Mouse (Mus musculus) B cell, adult 2 months (primary cell): ENCODE measurements around the gene Iqsec1.
A peak's percentile ranks its signal among the peaks of the same experiment; 100 is the strongest.

ENCODE experiments used
- DNase-seq, 2 experiments: peaks; one replicate each; pipeline ENCODE4 v3.0.0; 2022

The Iqsec1 gene

DNA sequence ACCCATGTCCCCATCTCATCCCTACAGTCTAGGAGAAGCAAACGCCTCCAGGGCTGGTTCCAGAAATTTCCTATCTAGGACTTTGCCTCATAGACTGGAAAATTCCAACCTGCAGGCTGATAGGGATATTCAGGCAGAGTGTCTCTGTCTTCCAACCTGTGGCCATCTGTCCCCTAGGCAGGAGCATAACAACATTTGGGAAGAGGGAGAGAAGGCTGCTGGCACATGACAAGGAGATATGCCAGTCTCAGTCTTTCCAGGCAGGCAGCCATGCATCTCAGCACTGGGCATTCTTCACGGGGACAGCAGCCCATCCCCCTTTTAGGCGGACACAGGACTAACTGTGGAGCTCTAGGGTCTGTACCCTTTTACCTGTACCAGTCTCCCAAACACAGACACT, 176.4 kb downstream of the Iqsec1 start:
- no peak for DNase-seq

DNA sequence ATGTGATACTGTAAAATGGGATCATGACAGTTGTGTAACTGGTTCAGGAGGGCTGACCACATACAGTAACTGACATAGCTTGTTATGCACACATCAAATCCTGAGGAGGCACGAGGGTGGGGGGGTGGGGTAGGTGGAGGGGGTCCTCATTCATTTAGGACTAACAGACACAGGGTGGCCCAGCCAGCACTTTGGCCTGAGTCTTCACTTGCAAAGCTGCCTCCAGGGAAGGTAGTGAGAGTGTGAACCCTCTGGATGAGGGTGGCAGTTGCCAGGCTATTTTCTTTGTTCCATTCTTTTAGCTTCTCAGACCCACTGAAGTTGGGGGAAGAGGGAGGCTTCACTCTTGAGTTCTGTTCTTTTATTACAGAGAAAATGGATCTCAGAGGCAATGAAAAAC, 177.9 kb downstream of the Iqsec1 start:
- DNase-seq: no peak

DNA sequence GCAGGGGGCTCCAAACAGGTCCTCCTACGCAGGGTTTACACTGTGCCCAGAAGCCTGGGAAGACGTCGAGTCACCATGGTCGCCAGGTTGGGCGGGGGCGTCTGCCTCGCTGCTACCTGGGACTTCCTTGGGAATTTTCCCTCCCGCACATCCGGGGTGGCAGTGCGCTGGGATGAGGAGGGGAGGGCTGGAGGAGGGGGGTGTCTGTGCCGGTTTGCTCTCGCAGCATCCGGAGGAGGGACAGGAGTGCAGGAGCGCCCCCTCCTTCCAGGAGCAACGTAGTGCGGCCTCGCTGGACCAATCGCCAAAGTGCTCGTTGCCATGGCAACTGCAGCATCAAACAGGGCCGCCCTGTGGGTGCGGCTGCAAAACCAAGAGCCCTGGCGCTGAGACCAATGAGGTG, 178.5 kb downstream of the Iqsec1 start:
- peak; percentile 79 to 81 for DNase-seq

DNA sequence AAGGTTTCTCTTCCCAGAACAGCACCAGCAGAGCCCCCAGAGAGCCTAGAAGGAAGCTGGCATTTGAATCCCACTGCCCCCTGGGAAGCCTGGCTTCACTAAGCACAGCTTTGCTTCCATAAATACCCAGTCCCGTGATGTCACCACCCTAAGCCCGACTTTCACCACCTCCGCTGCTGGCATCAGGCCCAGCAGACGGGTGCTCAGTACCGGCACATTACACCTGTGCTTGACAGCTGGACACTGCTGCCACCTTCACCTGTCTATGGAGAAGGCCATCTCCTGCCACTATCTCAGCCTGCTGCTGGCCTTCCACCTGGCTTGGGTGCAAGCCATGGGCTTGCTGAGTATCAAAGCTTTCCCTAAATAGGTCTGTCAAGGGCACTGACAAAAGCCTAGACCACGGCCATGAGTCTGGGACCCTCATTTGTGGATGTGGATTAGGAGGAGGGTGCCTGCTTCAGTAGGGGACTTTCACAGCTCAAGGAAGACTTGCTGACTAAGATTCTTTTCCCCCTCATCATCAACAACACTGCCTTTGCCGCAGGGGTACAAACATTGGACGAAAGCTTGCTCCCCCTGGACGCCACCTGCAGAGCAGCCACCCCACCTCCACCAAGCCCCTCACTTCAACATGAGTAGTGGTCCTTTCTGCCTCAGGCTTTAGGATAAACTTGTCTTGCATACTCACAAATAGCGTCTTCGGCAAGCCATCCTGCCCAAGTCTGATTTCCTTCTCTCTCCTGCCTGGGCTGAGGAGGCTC, 179.2 kb downstream of the Iqsec1 start:
- peak; percentile 8 to 9 for DNase-seq

DNA sequence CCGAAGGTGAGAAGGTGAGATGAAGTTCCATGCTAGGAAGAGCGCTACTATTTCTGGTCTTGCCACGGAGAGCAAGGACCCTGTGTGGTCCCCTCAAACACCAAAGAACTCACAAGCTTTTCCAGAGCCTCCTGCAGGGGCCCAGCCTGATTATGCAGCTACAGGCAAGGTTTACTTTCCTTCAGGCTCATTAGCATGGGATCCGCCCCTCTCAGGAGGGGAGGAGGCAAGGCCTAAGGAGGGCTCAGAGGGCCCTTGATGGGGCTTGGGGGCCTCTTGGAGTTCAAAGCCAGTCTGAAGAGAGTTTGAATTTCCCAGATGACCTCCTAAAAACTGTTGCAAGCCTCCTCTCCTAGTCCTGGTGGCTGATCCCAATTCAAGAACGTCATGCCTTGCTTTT, 179.9 kb downstream of the Iqsec1 start:
- DNase-seq: peak; percentile 50 to 54

DNA sequence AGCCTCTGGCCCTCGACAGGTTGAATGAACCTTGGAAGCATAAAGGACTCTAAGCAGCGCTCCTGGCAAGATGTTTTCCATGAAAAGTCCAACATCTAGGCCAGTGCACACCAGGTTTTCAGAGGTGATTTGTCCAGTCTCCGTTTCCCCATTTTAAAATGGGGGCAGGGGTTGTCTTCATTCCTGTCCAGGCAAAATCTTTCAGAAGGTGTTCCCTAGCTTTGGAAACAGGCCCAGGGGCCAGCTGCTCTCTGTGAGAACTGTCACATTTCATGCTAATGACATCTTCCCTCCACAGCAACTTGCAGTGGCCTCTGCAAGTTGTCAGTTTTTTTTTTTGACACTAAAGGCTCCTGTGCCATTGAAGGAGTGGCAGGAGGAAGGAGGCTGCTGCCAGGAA, 180.4 kb downstream of the Iqsec1 start:
- no peak for DNase-seq

DNA sequence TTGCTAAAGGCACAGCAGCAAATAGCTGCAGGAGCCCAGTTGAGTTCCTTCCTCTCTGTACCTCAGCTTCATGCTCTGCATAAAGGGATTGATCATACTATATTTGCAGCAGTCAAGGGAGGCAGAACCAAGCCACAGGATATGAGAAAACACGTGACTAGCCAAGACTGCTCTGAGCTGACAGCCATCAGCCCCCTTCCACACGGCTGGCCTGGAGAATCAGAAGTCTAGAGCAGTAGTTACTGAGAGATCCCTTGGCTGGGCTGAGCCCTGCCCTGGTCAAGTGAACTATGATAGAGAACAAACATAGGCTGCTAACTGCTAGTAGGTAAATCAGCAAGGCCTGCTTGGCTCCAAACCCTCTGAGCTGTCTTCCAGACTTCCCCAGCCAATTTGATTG, 180.9 kb downstream of the Iqsec1 start:
- peak; percentile 13 to 27 for DNase-seq

DNA sequence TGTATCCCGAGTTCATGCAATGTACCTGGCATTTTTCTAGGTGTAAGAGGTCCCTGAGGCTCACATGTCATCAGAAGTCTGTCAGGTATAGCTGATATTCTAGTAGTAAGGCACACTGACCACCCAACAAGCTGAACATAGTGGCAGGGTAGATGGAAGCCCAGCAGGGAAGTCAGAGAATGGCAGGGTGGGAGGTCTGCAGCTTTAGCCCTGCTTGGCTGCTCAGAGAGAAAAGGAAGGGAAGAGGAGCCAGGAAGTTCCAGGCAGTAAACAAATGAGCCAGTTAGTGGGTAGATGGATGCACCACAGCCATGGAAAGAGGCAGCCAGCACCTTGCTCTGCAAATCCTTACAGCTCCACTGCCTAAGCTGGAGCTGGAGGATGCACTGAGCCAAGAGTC, 181.7 kb downstream of the Iqsec1 start:
- no peak for DNase-seq

DNA sequence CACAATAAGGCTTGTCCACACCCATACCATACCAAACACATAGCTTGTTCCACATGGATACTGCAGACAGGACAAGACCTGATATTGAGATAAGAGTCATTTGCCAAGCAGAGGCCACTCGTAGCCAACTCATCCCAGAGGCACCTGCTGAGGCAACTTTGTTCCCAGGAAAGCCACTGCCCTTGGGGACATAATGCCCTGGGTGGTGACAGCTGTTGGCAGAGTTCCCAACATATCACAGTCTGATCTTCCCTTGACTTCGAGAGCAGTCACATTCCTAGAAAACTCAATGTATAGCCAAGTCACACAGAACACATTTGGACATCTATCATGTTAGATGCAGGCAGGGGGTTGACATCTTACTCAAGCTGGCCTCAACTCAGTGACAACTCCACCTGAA, 183.4 kb downstream of the Iqsec1 start:
- no peak for DNase-seq

DNA sequence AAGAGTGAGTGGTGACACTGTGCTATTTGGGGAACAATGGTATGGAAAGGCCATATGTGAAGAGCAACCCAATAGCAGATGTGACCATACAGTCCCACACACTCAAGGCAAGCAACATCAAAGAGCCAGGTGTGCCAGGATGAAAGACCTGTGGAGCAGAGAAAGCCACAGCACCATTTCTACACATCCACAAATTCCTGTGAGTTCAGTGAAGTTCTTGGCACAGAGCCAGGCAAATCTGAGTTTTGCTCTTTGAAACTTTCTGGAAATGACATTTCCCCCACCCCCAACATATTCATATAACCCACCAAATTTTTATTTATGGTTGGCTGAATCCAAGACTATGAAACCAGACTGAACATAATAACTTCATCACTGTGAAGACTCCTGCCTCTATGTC, 183.8 kb downstream of the Iqsec1 start:
- no peak for DNase-seq

DNA sequence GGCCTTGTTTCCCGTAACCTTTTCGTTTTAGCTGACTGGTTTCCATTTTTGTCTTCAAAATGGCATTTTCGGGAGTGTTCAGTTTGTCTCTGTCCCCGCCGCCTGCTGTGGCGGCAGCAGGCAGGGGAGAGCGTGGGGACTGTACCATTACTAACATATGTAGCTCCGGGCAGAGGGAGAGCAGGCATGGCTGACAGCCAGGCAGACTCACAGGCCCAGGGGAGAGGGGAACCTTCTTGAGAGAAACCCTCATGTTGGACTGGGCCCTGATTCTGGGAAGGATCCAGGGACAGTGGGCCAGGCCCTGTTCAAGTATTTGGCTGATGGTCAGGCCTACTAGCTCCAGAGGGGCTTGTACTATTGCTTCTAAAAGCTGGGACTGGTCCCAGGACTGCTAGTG, 185.9 kb downstream of the Iqsec1 start:
- DNase-seq: no peak

DNA sequence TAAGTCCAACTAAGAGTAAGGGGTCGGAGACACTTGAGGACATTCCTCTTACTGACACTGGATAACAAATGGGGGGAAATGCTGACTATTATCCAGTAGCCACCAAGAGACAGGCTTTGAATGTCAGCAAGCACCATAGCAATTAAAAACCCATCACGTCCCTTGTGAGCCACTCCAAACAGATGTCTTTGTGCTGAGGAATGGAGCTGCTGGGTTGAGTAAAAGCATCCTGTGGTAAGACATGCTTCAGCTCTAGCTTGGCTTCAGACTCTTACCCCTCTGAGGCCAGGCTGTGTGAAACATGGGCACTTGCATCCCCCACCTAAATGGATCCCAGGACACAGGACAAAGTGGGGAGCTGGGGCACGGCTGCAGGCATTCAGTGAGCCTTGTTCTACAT, 186.4 kb downstream of the Iqsec1 start:
- no peak for DNase-seq

DNA sequence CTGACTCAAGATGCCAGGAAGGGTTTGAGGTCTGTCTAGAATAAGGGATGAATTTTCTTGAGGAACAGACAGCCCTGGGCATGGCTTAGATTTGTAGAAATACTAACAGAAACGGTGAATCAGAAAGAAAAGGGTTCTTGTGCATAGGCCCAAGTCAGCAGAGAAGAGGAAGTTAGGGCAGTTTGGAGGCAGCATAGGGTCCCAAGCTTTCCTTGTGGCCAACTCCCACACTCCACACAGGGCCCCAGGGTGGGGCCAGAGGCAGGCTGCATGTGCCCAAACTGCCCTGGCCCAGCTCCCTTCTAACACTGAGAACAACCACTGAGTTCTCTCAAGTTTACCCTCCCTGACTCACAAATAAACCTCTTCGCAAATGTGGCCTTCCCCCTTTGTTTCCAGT, 187.7 kb downstream of the Iqsec1 start:
- no peak for DNase-seq

DNA sequence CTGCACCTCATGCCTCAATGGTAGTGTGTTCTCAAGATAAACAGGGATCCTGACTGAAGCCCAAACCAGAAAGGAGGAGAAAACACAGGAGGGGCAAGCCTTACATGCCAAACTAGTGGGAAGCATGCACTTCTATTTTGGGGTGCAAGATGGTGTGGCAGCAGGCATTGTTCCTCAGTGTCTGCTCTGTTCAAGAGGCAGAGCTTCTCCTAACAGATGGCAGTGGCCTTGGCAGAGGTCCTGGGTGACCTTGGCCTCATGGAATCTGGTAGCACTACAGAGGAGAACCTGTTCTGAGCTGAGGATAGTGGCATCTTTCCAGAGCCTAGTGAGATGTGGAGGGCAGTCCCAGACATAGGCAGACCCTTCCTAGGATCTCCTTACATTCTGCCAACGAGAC, 189.4 kb downstream of the Iqsec1 start:
- no peak for DNase-seq

DNA sequence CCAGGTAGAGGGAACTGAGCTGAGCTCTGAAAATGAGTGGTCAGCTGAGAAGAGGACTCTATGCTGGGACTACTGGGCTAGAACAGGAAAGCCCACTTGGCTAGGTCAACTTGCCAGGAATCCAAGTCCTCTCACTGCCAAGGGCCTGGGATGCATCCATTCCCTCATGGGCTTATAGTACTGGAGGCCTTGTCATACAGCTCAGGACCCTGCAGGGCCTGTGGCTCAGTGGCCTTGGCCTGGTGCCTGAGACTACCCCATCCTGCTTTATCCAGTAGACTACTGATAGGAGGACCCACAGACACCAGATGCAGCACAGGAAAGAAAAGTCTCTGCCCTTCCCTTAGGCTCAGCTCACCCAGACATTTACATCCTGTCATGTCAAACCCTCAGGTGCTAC, 190.3 kb downstream of the Iqsec1 start:
- no peak for DNase-seq

DNA sequence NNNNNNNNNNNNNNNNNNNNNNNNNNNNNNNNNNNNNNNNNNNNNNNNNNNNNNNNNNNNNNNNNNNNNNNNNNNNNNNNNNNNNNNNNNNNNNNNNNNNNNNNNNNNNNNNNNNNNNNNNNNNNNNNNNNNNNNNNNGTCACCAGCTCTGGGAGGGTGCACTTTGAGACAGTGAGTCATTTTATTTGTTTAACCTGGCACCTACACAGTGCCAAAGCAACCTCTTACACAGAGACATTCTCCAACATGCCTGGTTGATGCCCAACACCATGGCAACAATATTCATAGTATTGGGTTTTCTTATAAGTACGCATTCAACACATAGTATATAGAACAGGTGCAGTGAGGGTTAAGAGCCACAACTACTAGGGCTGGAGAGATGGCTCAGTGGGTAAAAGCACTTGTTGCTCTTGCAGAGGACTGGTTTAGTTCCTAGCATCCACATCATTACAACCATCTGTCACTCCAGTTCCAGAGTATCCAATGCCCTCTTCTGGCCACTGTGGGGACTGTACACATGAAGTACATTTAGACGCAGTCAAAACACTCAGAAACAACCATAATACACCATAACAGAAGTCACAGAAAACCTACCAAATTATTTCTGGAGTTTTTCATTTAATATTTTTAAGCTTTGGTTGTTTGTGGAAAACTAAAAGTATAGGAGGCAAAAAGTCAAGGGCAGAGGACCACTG, 191.4 kb downstream of the Iqsec1 start:
- peak; percentile 26 to 30 for DNase-seq

DNA sequence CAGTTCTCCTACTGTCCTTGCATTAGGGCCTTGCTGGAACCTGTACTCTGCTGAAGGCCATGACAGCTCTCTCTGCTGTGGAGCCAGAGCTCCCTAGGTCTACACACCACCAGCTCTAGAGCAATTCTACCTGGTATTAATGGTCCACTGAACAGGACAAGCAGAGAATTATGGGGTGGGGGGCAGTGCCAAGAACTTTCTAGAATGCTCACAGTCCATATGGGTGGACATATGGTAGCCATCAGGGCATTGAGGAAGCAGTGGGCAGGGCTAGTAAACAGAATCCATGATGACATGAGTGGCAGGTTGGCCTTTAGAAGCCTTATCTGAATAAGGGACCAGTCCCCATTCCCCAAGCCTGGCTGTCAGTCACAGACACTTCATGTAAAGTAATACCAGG, 197.6 kb downstream of the Iqsec1 start:
- DNase-seq: no peak

DNA sequence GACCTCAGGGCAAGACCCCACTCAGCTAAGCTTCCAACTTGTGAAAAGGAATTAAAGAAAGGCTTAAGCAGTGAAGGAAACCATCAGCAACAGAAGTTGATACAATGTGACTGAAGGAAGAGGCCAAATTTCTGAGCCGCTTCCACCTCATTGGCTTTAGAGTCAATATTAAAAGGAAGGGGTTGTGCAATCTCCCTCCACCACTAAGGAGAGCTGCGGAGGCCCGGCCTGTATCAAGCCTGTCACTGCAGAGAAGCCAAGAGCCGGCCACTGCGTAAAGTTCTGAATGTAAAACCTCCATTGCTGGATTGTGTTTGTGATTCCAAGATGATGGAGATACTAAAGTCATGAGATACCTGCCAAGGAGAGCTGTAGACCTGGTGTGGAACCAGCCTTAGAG, 199.0 kb downstream of the Iqsec1 start:
- no peak for DNase-seq

DNA sequence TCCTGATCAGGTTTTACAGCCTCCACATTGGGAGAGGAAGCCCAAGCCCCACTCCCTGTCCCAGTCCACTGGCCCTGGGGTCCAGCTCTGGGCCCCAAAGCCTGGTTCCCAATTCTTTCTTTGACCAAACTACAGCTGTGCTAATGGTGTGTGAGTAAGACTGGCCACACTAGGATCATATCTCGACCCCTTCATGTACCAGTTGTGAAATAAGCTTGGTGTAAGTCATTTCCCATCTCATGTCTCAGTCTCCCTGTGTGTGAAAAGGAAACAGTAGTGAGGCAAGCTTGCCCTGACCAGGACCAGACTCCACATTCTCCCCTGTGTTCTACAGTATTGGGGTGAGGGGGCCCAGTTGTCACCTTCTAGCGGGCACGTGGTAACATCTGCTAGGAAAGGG, 200.9 kb downstream of the Iqsec1 start:
- peak in 1 of 2 experiments; percentile 23 for DNase-seq

DNA sequence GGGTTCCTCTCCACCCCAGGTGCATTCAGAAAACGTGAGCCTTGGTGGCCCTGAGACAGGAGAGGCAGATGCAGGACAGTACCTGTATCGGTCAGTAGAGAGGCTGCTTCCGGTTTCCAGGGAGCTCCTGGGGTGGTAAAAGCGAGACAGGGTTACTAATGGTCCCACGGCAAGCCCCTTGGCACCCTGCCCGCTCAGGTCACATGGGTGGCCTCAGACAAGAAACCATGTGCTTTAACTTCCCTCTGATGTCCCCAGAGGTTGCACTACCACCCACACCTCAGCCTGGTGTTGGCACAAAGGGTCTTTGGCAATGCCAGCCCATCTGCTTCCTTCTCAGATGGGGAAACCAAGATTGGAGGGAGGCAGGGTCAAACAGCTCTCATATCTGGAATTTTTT, 201.4 kb downstream of the Iqsec1 start:
- peak; percentile 90 to 94 for DNase-seq

DNA sequence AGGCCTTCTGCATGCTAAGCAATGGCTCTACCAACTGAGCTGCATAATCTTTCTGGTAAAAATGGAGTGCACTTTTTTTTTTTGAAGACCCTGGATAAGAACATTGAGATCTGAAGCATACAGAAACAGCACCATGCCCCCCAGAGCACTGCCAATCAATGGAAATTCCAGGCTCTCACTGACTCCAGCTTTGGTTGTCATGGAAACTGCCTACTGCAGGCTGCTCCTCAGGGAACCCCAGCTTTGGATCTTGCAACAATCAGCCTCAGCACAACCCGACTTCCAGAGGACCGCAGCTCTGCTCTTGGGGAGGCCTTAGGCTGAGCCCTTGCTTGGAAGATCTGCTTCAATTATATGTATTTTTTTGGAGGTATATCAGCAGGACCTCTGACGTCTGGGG, 201.9 kb downstream of the Iqsec1 start:
- DNase-seq: no peak

DNA sequence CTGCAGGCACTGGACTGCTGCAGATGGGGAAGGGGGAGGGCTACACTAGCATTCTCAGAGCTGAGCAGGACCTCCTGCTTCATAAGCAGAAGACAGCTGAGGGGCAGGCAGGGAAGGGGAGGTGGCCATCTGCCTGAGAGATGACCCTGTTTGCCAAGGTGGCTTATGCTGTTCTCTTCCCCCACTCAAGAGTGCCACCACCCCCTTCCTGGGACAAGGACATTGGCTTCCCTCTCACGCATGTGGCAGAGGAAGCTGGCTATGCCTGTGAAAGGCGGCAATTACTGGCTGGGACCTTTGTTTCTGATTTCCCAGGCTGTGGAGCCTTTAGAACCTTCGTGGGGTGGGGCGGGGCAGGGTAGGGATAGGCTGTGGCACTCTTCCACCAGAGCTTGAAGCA, 204.5 kb downstream of the Iqsec1 start:
- no peak for DNase-seq

DNA sequence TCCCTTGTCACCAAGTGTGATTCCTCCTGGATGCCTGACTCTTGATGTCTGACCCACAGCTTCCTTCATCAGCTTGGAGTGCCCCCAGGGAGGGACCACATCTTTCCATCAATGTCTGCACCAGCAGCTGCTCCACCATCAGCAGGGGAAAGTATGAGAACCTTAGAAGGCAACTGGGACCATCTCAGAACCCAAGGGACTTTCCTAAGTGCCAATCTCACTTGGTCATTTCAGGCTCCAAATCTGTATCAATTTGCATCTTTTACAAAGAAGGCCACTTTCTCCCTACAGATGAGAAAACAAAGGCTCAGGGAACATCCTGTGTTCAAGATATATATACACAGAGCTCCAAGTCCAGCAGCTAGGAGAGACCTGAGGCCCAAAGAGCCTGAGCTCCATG, 205.3 kb downstream of the Iqsec1 start:
- DNase-seq: no peak

DNA sequence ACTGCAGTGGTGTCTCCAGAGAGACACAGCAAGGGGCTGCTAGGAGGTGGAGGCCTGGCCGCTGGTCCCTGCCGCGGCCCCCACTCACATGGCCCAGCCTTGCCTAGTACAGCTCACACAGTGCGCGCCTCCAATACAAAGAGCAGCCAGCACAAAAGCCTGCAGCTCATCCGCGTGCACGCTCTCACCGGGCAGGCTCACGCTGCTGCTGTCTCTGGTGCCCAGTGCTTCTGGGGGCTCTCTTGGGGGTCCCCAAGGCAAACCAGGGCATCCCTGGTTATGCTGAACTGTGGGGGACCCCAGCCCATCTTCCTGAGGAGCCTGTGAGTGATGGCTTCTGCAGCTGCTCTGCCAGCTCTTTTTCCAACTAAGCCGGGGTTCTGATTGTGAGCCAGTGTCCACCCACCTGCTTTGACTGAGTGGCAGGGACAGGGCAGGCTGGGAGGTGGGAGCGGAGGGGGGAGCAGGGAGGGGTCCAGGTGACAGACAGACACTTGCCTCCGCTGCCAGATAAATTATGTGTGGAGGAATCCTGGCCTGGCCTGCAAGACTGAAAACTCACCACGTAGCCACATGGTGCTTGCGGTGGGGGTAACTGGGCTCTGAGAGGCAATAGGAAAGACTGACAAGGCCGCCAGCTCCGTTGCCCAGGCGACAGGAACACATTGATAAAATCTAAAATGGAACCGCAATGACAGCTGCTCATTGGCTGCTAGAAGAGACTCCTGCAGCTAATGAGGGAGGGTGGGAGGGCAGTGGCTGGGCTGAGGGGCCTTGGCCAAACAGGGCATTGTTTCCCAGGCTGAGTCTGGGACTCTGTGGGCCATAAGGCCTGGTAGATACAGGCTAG, 206.3 kb downstream of the Iqsec1 start:
- DNase-seq: no peak
